Mouse (Mus musculus): ENCODE measurements around the gene Yap1.

Yap1 gene

DNA sequence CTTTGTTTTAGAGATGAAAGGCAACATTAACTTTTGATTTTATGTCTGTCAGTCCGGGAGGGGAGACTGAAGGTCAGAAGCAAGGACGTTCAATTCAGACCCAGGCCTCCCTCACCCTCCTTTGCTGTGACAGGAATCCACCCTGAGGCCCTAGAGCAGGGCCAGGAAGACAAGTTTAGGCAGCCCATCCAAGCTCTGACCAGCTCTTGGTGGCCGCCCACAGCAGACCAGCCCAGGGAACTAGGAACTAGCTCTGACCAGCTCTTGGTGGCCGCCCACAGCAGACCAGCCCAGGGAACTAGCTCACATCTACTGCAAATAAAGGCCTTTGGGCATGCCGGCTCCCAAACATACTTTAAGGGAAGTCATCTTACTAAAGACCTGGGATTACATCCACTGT lies 26.8 kb downstream of the Yap1 start:
- DNase-seq (ENCODE audit: low read depth, low spot score), result no peak

DNA sequence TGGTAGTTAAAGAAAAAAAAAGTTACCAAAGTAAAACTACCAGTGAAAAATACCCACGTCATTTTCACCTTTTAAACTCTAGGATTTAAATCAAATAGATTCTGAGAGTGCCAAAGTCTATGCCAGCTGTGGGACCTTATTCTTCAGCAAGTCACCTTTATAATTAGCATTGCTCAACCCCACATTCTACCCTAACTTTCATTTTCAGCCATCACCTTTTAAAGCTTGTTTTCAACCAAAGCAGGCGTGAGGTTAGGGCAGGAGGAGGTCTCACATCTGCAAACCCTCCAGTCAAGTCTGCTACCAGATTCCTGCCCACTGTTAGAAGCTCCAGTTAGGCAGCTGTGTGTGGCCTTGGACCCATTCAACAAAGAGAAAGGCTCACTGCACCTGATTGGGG lies 32.4 kb downstream of the Yap1 start:
- DNase-seq (ENCODE audit: low read depth, low spot score), result no peak

DNA sequence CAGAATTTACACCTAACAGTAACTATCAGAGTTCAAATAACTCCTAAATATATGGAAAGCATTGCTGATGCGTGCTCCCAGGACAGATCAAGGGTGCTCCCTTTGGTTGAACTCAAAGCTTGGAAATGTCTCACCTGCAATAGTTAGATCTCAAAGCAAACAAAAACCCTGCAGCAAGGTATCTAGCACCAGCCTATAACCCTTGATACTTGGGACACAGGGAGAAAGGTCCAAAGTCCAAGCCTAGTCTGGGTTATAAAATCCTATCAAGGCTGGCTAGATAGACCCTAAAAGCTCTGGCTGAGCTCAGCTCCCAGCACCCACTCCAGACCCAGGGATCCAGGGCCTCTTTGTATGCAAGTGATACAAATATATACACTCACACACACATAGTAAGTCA lies 36.4 kb downstream of the Yap1 start:
- no peak for DNase-seq (ENCODE audit: low read depth, low spot score)

DNA sequence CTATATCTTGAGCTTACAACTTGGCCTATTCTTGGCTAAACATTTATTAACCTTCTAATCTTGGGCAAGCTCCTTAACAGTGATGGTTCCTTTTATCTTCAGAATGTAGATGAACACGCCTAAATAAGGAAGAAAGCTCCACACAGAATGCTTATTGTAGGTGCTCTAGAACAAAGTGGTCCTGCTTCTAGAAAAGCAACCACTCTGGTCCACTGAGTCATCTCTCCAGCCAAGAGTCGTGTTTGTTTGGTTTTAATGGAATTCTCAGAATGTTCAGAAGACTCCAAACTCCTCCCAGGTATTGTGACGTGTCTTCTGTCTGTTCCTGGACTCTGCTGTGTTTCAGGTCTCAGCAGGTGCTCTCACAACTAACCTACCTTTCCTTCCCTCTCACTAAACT lies 38.8 kb downstream of the Yap1 start:
- no peak for DNase-seq (ENCODE audit: low read depth, low spot score)

DNA sequence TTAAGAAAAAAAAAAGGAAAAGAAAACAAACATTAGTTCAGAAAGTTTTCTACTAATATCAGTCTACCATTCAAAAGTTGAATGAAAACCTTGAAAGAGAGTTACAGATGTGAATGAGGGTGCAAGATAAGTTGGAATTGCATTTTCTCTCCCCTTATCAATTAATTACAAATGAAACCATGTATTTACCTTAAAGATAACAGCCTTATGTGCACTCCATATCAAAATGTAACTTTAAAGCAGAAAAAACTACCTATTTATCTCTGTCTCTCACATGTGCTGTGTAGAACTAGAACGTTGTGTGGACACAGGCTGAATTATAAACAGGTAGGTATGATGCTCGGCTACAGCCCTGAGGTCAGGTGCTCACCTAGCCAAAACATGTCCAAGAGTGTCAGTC lies 40.5 kb downstream of the Yap1 start:
- no peak for DNase-seq (ENCODE audit: low read depth, low spot score)

DNA sequence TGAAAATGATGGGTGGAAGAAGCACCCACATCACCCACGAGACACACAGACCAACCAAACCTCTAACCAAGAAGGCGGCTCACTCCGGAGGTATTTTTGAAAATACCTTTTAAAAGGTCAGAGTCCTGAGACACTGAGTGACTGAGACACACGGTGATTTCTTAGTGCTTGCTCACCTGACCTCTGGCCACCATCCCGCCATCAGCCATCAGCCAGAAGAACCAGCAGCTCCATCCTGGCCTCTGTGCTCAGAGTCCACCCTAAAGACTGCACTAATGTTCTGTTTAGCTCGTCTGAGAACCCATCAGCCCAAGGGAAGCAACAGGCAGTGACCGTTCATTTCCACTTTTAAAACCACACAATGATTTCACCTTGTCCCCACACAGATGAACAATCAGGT lies 41.5 kb downstream of the Yap1 start:
- DNase-seq (ENCODE audit: low read depth, low spot score), result no peak

DNA sequence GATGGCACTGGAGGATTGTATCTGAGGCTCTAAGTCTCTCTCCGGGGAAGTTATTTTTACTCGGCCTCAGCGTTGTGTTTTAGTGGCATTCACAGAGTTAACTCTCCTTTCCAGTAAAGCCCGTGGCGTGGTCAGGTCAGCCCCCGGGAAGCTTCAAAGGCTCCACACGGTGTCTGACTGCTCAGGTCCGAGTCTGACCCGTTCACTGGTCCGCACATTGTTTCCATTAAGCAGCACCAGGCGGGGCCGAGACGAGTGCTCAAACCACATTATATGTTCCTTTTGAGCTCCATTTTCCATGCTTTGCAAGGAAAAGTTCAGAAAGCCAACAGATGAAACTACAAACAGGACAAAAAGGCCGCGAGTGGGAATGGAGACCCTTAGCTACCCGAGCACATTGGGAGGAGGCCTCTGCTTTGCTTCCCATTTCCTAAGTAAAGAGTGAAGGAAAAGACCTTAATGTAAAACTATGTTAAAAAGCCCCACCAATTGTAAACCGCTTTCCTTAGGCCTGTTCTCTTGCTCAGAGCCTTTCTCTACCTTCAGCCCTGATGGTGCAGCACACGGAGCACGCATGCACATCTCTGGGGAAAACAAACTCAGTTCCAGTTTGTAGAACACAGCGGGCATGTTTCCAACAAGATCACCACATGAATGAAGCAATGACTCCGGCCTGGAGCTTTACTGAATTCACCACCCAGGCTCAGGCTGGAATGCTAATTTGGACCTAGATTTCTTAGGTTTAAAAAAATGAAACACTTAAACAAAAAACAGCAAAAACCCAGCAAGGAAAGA lies 42.8 kb downstream of the Yap1 start:
- DNase-seq (ENCODE audit: low read depth, low spot score), result no peak

DNA sequence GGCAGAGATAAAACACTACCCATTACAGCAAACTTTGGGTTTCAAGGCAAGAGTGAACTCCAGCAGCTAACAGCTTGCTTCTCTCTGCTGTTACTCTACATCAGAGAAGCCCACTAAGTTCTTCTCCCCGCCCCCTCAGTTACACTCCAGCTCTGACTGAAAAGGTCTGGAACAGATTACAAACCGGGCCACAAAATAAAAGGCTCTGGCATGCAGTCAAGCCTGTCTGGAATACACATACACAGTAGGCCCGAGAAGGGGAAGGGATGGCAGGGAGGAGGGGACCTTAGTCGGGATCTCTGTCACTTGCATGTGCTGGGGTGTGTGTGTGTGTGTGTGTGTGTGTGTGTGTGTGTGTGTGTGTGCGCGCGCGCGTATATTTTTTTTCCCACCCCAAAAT lies 44.0 kb downstream of the Yap1 start:
- DNase-seq (ENCODE audit: low read depth, low spot score), result no peak

DNA sequence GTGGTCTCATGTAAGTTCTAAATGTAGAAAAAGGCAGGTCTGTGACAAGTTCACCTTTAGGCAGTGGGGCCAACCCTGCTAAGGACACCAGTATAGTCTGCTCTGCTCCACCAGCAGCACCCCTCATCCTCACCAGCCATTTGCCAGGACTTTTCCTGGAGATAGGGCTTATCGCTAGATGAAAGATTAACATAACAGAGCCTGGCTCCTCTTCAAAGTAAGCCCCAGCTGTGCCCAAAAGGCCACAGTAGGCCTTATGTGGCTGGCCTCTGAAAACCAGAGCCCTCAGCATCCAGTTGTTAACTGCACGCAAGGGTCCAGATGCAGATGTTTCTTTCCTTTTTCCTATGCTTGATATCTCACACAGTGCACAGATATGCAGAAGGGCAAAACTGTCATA lies 45.1 kb downstream of the Yap1 start:
- no peak for DNase-seq (ENCODE audit: low read depth, low spot score)

DNA sequence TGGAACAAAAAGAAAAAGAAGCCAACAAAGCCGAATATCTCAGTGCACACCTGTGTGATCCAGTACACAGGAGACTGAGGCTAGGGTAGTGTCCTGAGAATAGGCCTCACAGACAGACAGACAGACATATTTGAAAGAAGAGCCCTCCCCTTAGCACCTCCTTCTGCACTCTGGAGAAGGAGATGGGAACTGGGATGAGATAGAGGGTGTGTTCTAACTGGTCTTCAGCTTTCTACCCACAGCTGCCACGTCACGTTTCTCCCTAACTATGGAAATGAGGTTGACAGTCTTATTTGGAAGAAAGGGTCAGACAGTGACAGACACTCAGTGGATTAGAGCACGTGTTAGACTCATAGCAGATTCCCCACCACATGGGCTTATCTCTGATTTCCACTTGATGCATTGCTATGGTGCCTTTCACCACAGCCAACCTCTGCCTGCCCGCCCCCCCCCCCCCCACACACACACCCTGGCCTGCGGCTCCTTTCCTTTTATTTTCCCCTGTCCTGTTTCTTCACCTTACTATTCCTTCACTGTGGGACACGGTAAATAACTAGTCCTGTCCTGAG lies 46.3 kb downstream of the Yap1 start:
- no peak for DNase-seq (ENCODE audit: low read depth, low spot score)

DNA sequence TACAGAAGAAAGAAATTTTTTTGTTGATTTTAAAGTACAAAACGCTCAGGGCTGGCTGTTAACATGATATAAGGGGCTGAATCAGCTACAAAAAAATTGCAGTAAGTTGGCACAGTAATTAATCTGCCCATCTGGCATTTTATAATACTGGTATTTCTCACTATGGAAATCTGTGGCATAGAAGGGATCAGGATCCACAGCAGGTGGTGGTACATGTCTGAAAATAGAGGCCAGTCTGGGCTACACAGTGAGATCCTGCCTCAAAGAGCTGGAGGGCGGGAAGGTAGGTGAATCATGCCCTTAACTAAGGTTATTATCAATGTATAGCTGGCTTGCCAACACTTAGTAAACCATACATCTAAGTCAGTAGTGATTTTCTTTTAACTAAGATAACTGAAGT lies 47.0 kb downstream of the Yap1 start:
- DNase-seq (ENCODE audit: low read depth, low spot score), result no peak

DNA sequence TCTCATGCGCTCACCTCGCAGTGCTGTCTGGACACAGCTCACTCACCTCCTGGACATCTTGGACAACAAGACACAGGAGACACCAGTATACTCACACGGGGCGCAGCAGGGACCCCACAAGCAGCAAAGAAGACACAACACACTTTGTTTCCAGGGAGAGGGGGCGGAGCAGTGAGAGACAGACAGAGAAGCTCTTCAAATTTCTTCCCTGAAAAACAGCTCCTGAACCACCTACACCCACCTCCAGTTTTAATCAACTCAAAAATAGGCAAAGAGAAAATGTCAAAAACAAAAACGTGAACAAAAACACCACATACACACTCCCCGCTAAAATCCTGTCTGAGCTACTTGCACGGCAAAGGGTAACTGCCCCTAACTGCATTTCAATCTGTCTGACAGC lies 48.0 kb downstream of the Yap1 start:
- DNase-seq (ENCODE audit: low read depth, low spot score), result no peak

DNA sequence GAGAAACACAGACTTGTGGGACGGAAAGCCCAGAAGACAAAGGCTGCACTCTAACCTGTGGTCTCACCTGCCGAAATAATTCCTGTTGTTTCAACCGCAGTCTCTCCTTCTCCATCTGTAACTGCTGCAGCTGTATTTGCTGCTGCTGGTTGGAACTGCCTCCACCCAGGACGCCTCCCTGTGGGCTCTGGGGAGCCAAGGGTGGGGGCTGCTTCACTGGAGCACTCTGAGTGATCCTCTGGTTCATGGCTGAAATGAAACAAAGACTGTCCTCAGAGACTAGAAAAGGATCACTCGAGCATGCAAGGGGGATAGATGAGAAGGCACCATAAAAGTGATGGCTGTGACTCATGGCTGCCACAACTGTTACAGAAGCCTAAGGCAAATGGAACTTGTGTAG lies 51.5 kb downstream of the Yap1 start:
- no peak for DNase-seq (ENCODE audit: low read depth, low spot score)

DNA sequence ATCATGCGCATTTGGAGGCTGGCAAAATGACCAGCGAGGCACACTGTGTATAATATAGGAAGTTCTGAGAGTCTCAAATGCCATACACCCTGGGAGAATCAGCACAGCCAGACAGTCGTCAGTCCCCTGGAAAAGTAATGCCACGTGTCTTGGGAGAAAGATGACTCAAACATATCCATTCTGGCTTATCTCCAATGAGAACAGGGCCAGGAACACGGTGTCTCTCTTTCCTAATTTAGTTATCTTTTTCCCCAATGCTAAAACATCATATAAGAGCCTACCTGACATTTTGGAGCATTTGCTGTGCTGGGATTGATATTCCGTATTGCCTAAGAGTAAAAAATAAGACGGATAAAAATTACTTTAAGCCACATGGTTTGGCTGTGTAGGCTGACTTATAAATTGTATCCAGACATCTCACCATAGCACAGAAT lies 54.2 kb downstream of the Yap1 start:
- DNase-seq (ENCODE audit: low read depth, low spot score), result no peak

DNA sequence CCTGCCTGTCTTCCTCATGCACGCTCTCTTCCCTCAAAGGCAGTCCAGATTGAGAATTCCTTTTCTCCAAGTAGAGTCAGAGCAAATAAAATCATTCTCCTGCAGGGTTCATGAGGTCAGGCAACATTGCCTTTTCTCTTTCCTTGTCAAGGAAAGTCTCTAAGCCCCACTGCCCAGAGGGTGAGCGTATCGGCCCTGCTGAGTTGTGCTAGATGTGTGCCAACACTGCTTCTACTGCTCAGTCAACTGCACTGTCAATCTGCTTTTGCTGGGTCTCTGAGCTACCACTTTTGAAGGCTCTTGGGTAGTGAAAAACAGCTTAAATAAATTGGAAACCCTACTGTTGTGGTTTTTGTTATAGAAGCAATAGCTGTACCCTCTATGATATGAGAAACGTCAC lies 56.5 kb downstream of the Yap1 start:
- no peak for DNase-seq (ENCODE audit: low read depth, low spot score)

DNA sequence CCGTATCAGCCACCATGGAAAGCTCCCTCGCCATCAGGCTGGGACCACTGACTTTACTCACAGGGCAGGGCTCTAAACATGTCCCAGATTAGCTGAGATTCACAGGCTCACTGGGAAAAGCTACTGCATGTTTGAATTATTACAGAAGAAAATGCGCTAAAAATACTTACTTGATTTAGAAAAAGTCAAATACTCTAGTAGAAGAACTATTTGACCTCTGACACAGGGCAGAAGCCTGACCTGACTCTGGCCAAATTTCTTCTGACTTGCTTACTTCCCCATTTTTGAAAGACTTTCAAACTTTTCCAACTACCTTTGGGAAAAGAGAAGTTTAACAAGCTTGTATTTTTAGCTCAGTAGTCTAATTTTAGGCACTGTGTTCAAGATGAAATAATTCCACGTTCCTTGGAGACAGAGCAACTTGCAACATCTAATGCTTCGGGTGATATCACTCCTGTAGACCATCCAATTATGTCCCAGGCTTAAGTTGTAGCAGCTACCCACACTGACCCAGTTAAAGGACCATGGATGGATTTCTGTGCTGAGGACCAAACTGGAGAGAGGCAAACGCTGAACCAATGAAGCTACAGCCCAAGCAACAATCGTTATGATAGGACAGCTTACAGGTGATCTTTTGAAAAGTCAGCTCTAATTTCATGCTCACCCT lies 60.5 kb downstream of the Yap1 start:
- DNase-seq (ENCODE audit: low read depth, low spot score), result no peak

DNA sequence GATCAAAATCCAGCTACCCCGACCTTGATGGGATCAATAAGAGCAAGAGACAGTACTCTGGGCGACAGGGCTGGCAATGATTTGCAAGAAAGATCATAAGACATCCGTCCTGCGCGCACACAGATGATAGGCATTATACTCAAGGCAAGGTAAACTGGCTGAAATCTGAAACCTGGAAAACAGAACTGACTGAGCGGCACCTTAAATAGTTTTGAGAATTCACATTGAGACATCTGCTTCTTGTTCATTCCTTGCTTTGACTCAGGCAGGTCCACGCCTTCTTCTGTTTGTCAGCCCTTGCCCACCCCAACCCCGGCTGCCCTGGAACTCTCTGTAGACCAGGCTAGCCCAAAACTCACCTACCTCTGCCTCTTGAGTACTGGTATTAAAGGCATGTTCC lies 61.7 kb downstream of the Yap1 start:
- no peak for DNase-seq (ENCODE audit: low read depth, low spot score)

DNA sequence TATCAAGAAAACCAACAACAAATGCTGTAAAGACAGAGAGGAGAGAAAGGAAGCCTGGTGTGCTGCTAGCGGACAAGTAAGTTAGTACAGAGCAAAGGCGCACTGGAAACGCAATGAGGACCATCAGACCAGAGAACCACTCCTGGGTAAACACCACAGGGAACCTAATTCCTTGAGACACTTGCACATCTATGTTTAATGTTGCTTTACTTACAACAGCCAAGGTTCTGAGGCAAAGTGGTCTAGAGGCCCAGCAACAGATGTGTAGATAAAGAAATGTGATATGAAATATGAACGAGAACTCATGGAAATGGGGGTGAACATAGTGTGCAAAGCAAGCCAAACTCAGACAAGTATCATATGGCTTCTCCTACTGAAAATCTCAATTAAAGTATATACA lies 64.3 kb downstream of the Yap1 start:
- no peak for DNase-seq (ENCODE audit: low read depth, low spot score)

DNA sequence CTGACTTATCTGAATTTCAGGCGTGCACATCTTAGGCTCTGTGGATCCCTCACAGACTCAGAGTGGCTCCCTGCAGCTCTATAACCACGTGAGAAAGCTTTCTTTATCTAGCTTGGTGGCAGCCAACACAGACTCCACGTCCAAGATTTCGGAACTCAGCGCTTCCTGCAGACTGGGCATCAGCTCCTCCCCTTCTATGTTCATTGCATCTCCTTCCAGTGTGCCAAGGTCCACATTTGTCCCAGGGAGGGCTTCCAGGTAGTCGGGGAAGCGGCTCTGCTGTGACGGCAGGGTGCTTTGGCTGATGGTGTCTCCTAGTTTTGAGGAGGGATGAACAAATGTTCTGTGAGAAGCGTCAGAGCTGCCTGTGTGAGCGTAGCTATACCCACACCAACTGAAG lies 70.0 kb downstream of the Yap1 start:
- DNase-seq (ENCODE audit: low read depth, low spot score), result no peak

DNA sequence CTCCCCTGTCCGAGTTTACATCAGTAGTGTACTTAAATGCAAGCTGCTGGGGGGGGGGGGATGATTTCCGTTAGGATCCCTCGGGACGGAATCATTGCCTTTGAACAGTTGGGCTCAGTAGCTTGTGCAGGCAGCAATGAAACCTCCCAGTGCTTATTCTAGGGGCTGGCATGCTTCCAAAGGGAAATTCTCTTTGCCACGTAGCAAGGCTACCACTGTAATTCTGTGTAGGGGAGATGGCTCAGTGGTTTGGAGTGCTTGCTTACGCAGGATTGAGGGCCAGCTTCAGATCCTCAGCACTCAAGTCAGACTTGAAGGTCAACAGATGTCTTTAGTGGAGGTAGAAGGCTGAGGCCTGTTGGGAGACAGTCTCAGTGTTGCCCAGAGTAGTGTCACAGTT lies 74.8 kb downstream of the Yap1 start:
- no peak for DNase-seq (ENCODE audit: low read depth, low spot score)

DNA sequence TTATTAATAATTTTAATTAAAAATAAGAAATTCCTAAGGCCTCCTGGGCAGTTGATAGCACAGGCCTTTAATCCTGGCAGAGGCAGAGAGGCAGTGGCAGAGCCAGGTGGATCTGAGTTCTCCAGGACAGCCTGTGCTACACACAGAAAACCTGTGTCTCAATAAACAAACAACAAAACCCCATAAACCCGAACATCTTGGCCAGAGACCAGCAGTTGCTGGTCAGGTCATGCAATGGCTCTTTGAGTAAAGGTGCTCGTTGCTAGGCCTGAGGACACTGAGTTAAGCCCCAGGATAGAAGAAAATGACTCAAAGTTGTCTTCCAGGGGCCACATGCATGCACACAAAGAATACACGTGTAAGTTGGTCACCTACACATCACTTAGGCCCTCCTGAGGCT lies 75.5 kb downstream of the Yap1 start:
- no peak for DNase-seq (ENCODE audit: low read depth, low spot score)

DNA sequence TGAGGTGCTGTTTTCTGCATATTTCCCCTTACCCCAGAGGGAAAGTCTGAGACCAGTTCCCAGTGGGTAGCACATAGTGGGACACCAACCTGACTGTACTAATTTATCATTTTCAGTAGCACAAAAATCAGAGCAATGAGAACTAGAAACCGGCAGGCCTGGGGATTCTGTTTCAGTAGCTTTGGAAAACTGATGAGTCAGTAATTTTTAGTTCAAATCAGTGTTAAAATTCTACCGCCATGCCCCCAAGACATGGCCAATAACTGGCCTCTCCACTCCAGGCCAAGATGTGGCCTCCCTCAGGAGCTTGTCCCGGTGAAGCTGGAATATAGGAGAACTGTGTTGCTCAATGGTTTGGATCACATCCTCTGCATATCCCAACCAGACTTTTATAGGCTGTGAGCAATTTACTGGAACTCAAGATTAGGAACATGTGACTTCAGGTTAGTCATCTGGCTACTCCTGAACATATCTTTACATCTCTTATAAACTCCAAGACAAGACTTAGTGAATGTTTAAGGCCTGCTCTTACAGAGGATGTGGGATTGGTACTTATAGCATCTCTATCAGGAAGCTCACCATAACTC lies 76.1 kb downstream of the Yap1 start:
- no peak for DNase-seq (ENCODE audit: low read depth, low spot score)

DNA sequence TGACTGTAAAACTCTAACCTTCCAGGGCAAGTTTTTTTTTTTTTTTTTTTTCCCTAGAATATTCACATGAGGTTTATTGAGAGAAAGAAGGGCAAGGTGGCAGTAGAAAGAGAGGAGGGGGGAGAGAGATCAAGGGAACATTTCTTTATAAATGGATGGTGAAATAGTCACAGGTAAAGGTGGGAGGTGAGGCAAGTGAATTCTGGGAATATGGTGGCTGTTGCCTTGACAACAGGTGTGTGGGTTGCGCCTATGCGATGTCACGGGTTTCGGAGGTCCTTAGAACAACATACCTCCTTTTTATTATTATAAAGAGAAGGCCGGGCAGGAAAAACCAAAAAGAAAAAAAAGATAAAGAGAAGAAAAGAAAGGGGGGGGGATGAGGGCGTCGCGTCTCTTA lies 89.5 kb downstream of the Yap1 start:
- DNase-seq (ENCODE audit: low read depth, low spot score), result no peak

Data from retina, postnatal 7 days (tissue).